Mouse (Mus musculus) MEL (cell line): ENCODE measurements around the gene Yrdc. TPM values are rescaled to one million over a fixed set of nuclear protein-coding genes. Genes with fewer than 3 reads are reported as not detected.

Experiments used
- DNase-seq: peaks from one replicate; pipeline ENCODE4 v3.0.0; 2011; ENCODE audit warnings: low read depth, low spot score
- H3K27ac ChIP-seq: 2 replicates; pipeline ENCODE4 v1.5.1; 2012; ENCODE audit warnings: low read depth, mild to moderate bottlenecking, control low read depth, low read length, moderate library complexity; ENCODE audit not compliant: control insufficient read depth
- H3K27me3 ChIP-seq, 2 experiments: fragments of 150-350 bp in 1 of 2; sonication (generic) in 1 of 2; 2 replicates each; pipeline ENCODE4 v1.6.1; 2012; ENCODE audit warnings: low read length in 2 of 2, mild to moderate bottlenecking in 2 of 2, improper control_type of control experiment in 1 of 2, moderate library complexity in 1 of 2; ENCODE audit not compliant: insufficient read depth in 2 of 2, control insufficient read depth in 1 of 2
- H3K36me3 ChIP-seq, 2 experiments: 2 replicates each; pipeline ENCODE4 v1.6.1; 2012 to 2014; ENCODE audit warnings: low read length in 2 of 2, improper control_type of control experiment in 1 of 2, inconsistent platforms in 1 of 2, mild to moderate bottlenecking in 1 of 2; ENCODE audit not compliant: insufficient read depth in 2 of 2, control insufficient read depth in 1 of 2
- H3K4me1 ChIP-seq, 2 experiments: fragments of 150-350 bp in 1 of 2; sonication (generic) in 1 of 2; 2 replicates each; pipeline ENCODE4 v1.6.1; 2012; ENCODE audit warnings: low read length in 2 of 2, improper control_type of control experiment in 1 of 2, mild to moderate bottlenecking in 1 of 2; ENCODE audit not compliant: insufficient read depth in 2 of 2, control insufficient read depth in 1 of 2
- H3K4me3 ChIP-seq, 2 experiments: fragments of 150-350 bp in 1 of 2; sonication (generic) in 1 of 2; 2 replicates each; pipeline ENCODE4 v1.5.1; 2012; ENCODE audit warnings: low read depth in 2 of 2, low read length in 2 of 2, mild to moderate bottlenecking in 2 of 2, moderate library complexity in 2 of 2, control low read depth in 1 of 2, improper control_type of control experiment in 1 of 2; ENCODE audit not compliant: control insufficient read depth in 1 of 2, insufficient read depth in 1 of 2
- H3K79me2 ChIP-seq: 2 replicates; pipeline ENCODE4 v1.6.1; 2012; ENCODE audit warnings: mild to moderate bottlenecking, low read length, moderate library complexity; ENCODE audit not compliant: control insufficient read depth, poor library complexity, insufficient read depth
- H3K9ac ChIP-seq: 2 replicates; pipeline ENCODE4 v1.6.1; 2012; ENCODE audit warnings: low read depth, mild to moderate bottlenecking, control low read depth, low read length, moderate library complexity; ENCODE audit not compliant: control insufficient read depth, poor library complexity, severe bottlenecking
- H3K9me3 ChIP-seq: fragments of 150-350 bp; sonication (generic); replicated peaks from 2 replicates; pipeline ENCODE4 v1.6.1; 2012; ENCODE audit warnings: mild to moderate bottlenecking, low read length, improper control_type of control experiment, moderate library complexity; ENCODE audit not compliant: insufficient read depth
- BHLHE40 ChIP-seq: IDR thresholded peaks from 2 replicates; pipeline ENCODE4 v1.6.1; 2012; ENCODE audit warnings: low read depth, mild to moderate bottlenecking, inconsistent platforms, low read length, improper control_type of control experiment, borderline replicate concordance
- CHD1 ChIP-seq: IDR thresholded peaks from 2 replicates; pipeline ENCODE4 v1.6.1; 2012; ENCODE audit warnings: low read depth, mild to moderate bottlenecking, inconsistent platforms, low read length, improper control_type of control experiment
- CHD2 ChIP-seq: IDR thresholded peaks from 2 replicates; pipeline ENCODE4 v1.6.1; 2011; ENCODE audit warnings: low read length, improper control_type of control experiment
- CTCF ChIP-seq, 3 experiments: IDR thresholded peaks in 2 of 3; conservative IDR thresholded peaks in 1 of 3; 2 replicates each; pipeline ENCODE4 v1.5.1; 2011 to 2012; ENCODE audit warnings: low read length in 3 of 3, low read depth in 2 of 3, mild to moderate bottlenecking in 2 of 3, improper control_type of control experiment in 1 of 3, inconsistent platforms in 1 of 3, mixed read lengths in 1 of 3, moderate library complexity in 1 of 3; ENCODE audit not compliant: control insufficient read depth in 1 of 3, insufficient read depth in 1 of 3, poor library complexity in 1 of 3, severe bottlenecking in 1 of 3
- E2F4 ChIP-seq: IDR thresholded peaks from 2 replicates; pipeline ENCODE4 v1.6.1; 2011; ENCODE audit warnings: low read depth, low read length, improper control_type of control experiment, borderline replicate concordance
- ELF1 ChIP-seq: IDR thresholded peaks from 2 replicates; pipeline ENCODE4 v1.6.1; 2014; ENCODE audit warnings: low read depth, mild to moderate bottlenecking, inconsistent platforms, low read length, improper control_type of control experiment, moderate library complexity
- EP300 ChIP-seq, 2 experiments: IDR thresholded peaks; 2 replicates each; pipeline ENCODE4 v1.6.1; 2011; ENCODE audit warnings: improper control_type of control experiment in 2 of 2, low read length in 2 of 2, low read depth in 1 of 2, mild to moderate bottlenecking in 1 of 2
- ETS1 ChIP-seq: IDR thresholded peaks from 2 replicates; pipeline ENCODE4 v1.6.1; 2012; ENCODE audit warnings: low read depth, mild to moderate bottlenecking, inconsistent platforms, low read length, improper control_type of control experiment, moderate library complexity
- GABPA ChIP-seq: IDR thresholded peaks from 2 replicates; pipeline ENCODE4 v1.6.1; 2012; ENCODE audit warnings: low read depth, mild to moderate bottlenecking, inconsistent platforms, low read length, improper control_type of control experiment, moderate library complexity
- GATA1 ChIP-seq: IDR thresholded peaks from 2 replicates; pipeline ENCODE4 v1.6.1; 2011; ENCODE audit warnings: low read depth, low read length, improper control_type of control experiment
- HCFC1 ChIP-seq: IDR thresholded peaks from 2 replicates; pipeline ENCODE4 v1.6.1; 2012; ENCODE audit warnings: low read depth, mild to moderate bottlenecking, inconsistent platforms, low read length, improper control_type of control experiment, moderate library complexity
- JUND ChIP-seq: IDR thresholded peaks from 2 replicates; pipeline ENCODE4 v1.6.1; 2011; ENCODE audit warnings: low read depth, mild to moderate bottlenecking, improper control_type of control experiment, low read length
- KAT2A ChIP-seq: conservative IDR thresholded peaks from 2 replicates; pipeline ENCODE4 v1.6.1; 2012; ENCODE audit warnings: low read depth, low read length, improper control_type of control experiment, inconsistent platforms
- MAX ChIP-seq: IDR thresholded peaks from 2 replicates; pipeline ENCODE4 v1.6.1; 2011; ENCODE audit warnings: low read length, improper control_type of control experiment
- MAZ ChIP-seq: IDR thresholded peaks from 2 replicates; pipeline ENCODE4 v1.6.1; 2012; ENCODE audit warnings: low read depth, mild to moderate bottlenecking, inconsistent platforms, low read length, improper control_type of control experiment
- MEF2A ChIP-seq: IDR thresholded peaks from 2 replicates; pipeline ENCODE4 v1.6.1; 2014; ENCODE audit warnings: low read depth, mild to moderate bottlenecking, inconsistent platforms, low read length, improper control_type of control experiment; ENCODE audit not compliant: poor library complexity, insufficient replicate concordance, severe bottlenecking; ENCODE audit errors: extremely low read depth
- MXI1 ChIP-seq: IDR thresholded peaks from 2 replicates; pipeline ENCODE4 v1.6.1; 2011; ENCODE audit warnings: mild to moderate bottlenecking, low read depth, low read length, improper control_type of control experiment
- MYB ChIP-seq: IDR thresholded peaks from 2 replicates; pipeline ENCODE4 v1.6.1; 2011; ENCODE audit warnings: mild to moderate bottlenecking, low read depth, low read length, improper control_type of control experiment
- MYC ChIP-seq: IDR thresholded peaks from 2 replicates; pipeline ENCODE4 v1.6.1; 2011; ENCODE audit warnings: low read depth, mild to moderate bottlenecking, low read length, improper control_type of control experiment, moderate library complexity
- NELFE ChIP-seq: IDR thresholded peaks from 2 replicates; pipeline ENCODE4 v1.6.1; 2011; ENCODE audit warnings: low read depth, low read length, improper control_type of control experiment
- NRF1 ChIP-seq: IDR thresholded peaks from 2 replicates; pipeline ENCODE4 v1.6.1; 2014; ENCODE audit warnings: low read depth, mild to moderate bottlenecking, inconsistent platforms, low read length, improper control_type of control experiment, moderate library complexity; ENCODE audit not compliant: poor library complexity, insufficient read depth, severe bottlenecking
- POLR2A ChIP-seq, 2 experiments: IDR thresholded peaks; 2 replicates each; pipeline ENCODE4 v1.6.1; 2011 to 2012; ENCODE audit warnings: low read length in 2 of 2, mild to moderate bottlenecking in 2 of 2, control low read depth in 1 of 2, improper control_type of control experiment in 1 of 2, low read depth in 1 of 2, moderate library complexity in 1 of 2; ENCODE audit not compliant: control insufficient read depth in 1 of 2, insufficient read depth in 1 of 2, poor library complexity in 1 of 2
- POLR2AphosphoS2 ChIP-seq: IDR thresholded peaks from 2 replicates; pipeline ENCODE4 v1.6.1; 2011; ENCODE audit warnings: low read length, improper control_type of control experiment
- RAD21 ChIP-seq: IDR thresholded peaks from 2 replicates; pipeline ENCODE4 v1.6.1; 2011; ENCODE audit warnings: mild to moderate bottlenecking, low read depth, low read length, improper control_type of control experiment
- RCOR1 ChIP-seq: IDR thresholded peaks from 2 replicates; pipeline ENCODE4 v1.6.1; 2012; ENCODE audit warnings: low read depth, mild to moderate bottlenecking, inconsistent platforms, low read length, improper control_type of control experiment
- SIN3A ChIP-seq: IDR thresholded peaks from 2 replicates; pipeline ENCODE4 v1.6.1; 2012; ENCODE audit warnings: low read length, improper control_type of control experiment, inconsistent platforms
- SMC3 ChIP-seq: IDR thresholded peaks from 2 replicates; pipeline ENCODE4 v1.6.1; 2011; ENCODE audit warnings: low read depth, low read length, improper control_type of control experiment
- TAL1 ChIP-seq: IDR thresholded peaks from 2 replicates; pipeline ENCODE4 v1.6.1; 2012; ENCODE audit warnings: mild to moderate bottlenecking, inconsistent platforms, low read length, moderate library complexity, mixed read lengths
- TBP ChIP-seq: IDR thresholded peaks from 2 replicates; pipeline ENCODE4 v1.8.0; 2011; ENCODE audit warnings: low read depth, low read length, improper control_type of control experiment
- TCF12 ChIP-seq: IDR thresholded peaks from 2 replicates; pipeline ENCODE4 v1.6.1; 2014; ENCODE audit warnings: low read depth, mild to moderate bottlenecking, inconsistent platforms, low read length, improper control_type of control experiment, moderate library complexity
- USF1 ChIP-seq: IDR thresholded peaks from 2 replicates; pipeline ENCODE4 v1.6.1; 2014; ENCODE audit warnings: low read depth, mild to moderate bottlenecking, inconsistent platforms, low read length, improper control_type of control experiment, moderate library complexity
- ZC3H11A ChIP-seq: IDR thresholded peaks from 2 replicates; pipeline ENCODE4 v1.6.1; 2012; ENCODE audit warnings: low read depth, mild to moderate bottlenecking, inconsistent platforms, low read length, improper control_type of control experiment
- ZKSCAN1 ChIP-seq: IDR thresholded peaks from 2 replicates; pipeline ENCODE4 v1.6.1; 2012; ENCODE audit warnings: low read depth, mild to moderate bottlenecking, inconsistent platforms, low read length, improper control_type of control experiment, moderate library complexity
- ZMIZ1 ChIP-seq: IDR thresholded peaks from 2 replicates; pipeline ENCODE4 v1.6.1; 2012; ENCODE audit warnings: low read depth, mild to moderate bottlenecking, inconsistent platforms, low read length, improper control_type of control experiment, moderate library complexity
- polyA plus RNA-seq, 2 experiments: library from polyadenylated mRNA; stranded (reverse) in 1 of 2; unstranded in 1 of 2; fragments of >175 nt in 1 of 2; fragments of >200 nt in 1 of 2; gene quantifications; 2 replicates each; pipeline versions ENCODE4 v1.2.1 to v1.2.4; 2012; ENCODE audit warnings: low replicate concordance in 2 of 2, low read depth in 1 of 2; ENCODE audit not compliant: insufficient read length in 2 of 2, insufficient read depth in 1 of 2, missing spikeins in 1 of 2
- total RNA-seq: library from RNA; depleted of rRNA; stranded (reverse); fragments of 300-350 nt; gene quantifications from 2 replicates; pipeline ENCODE4 v1.2.3, GENCODE M21; 2012

The Yrdc gene
- total and polyA plus RNA-seq, 3 experiments, result 105 to 107 TPM; not detected in 1

GRCm38 (mm10) chr4:124850261-124850913 lies at the start of gene Yrdc (continued):
- no peak for TF ChIP-seq USF1
- no peak for TF ChIP-seq GATA1
- TF ChIP-seq ZKSCAN1, result no peak
- TF ChIP-seq ELF1, result peak; percentile 97

GRCm38 (mm10) chr4:124801552-124802308 lies 48.7 kb upstream of the Yrdc start, which contains the start of gene Mtf1:
Mtf1 (plus strand) TSS chr4:124802104.
- Histone ChIP-seq H3K79me2 (peaks cover 38% of the 10 kb centered on the region), H3K4me3 (peak within 1 kb of the TSS; percentile 82 to 85), H3K9me3 (no peaks in the 10 kb centered on the region), H3K27me3 (no peaks in the 10 kb centered on the region), H3K9ac (peak within 1 kb of the TSS; percentile 85), H3K4me1 (peaks cover 2 to 25% of the 10 kb centered on the region in 2 experiments; a peak in 2 of 4 replicates), H3K36me3 (peaks cover 15 to 27% of the 10 kb centered on the region in 2 experiments; a peak in 3 of 4 replicates), H3K27ac (peak within 1 kb of the TSS; percentile 97)
- DNase-seq, result peak; percentile 95
- no peak; the same call in 1 of the 2 replicates for TF ChIP-seq CHD1
- TF ChIP-seq ZC3H11A, result peak; percentile 38
- no peak for TF ChIP-seq NRF1
- TF ChIP-seq GABPA, result no peak
- TF ChIP-seq MEF2A, result no peak
- no peak for TF ChIP-seq HCFC1
- TF ChIP-seq GATA1, result no peak
- TF ChIP-seq BHLHE40, result peak; percentile 37; the same call in 1 of the 2 replicates
- TF ChIP-seq TCF12, result no peak
- TF ChIP-seq ZMIZ1, result no peak; the same call in 1 of the 2 replicates
- TF ChIP-seq RAD21, result peak; percentile 40
- no peak for TF ChIP-seq JUND
- peak; percentile 69; the same call in 1 of the 2 replicates for TF ChIP-seq MYC
- no peak; the same call in 1 of the 2 replicates for TF ChIP-seq MXI1
- TF ChIP-seq KAT2A, result no peak
- TF ChIP-seq SMC3, result peak; percentile 66
- no peak for TF ChIP-seq POLR2A (IDR thresholded peaks at IDR 0.05; ENCODE audit: control insufficient read depth in 1 of 2, insufficient read depth in 1 of 2, low read depth in 1 of 2, low read length in 2 of 2, poor library complexity in 1 of 2)
- TF ChIP-seq POLR2AphosphoS2, result no peak
- TF ChIP-seq MYB, result no peak
- TF ChIP-seq ETS1, result no peak; the same call in 1 of the 2 replicates
- TF ChIP-seq MAX, result peak; percentile 10; the same call in 1 of the 2 replicates
- no peak for TF ChIP-seq RCOR1
- TF ChIP-seq E2F4, result peak; percentile 56; the same call in 1 of the 2 replicates
- TF ChIP-seq TBP, result no peak; the same call in 1 of the 2 replicates
- peak; percentile 77 to 89 (median 82) for TF ChIP-seq CTCF (IDR thresholded peaks at IDR 0.05 in 2 of 3, conservative IDR thresholded peaks at IDR 0.05 in 1 of 3; ENCODE audit: control insufficient read depth in 1 of 3, insufficient read depth in 1 of 3, low read depth in 2 of 3, low read length in 3 of 3, poor library complexity in 1 of 3, severe bottlenecking in 1 of 3)
- no peak; a peak in 1 of 4 replicates for TF ChIP-seq EP300 (IDR thresholded peaks at IDR 0.05; ENCODE audit: low read depth in 1 of 2, low read length in 2 of 2)
- no peak for TF ChIP-seq TAL1
- no peak for TF ChIP-seq MAZ
- TF ChIP-seq CHD2, result no peak
- no peak for TF ChIP-seq USF1
- peak; percentile 61; the same call in 1 of the 2 replicates for TF ChIP-seq SIN3A
- no peak for TF ChIP-seq NELFE
